Mouse (Mus musculus) intestine, embryonic 15.5 days (tissue): ENCODE measurements around the gene Hivep1. TPM values are rescaled to one million over a fixed set of nuclear protein-coding genes. Genes with fewer than 3 reads are reported as not detected.
A peak's percentile ranks its signal among the peaks of the same experiment; 100 is the strongest.

Experiments
- ATAC-seq: fragments of 200-750 bp; cut with Nextera tagmentation; 2 replicates; pipeline ENCODE4 v1.8.0; 2017; ENCODE audit warnings: moderate TSS enrichment, moderate library complexity
- H3K27ac ChIP-seq: fragments of 300-500 bp; sonication (generic); 2 replicates; pipeline ENCODE4 v1.5.1; 2015; ENCODE audit warnings: mild to moderate bottlenecking, inconsistent platforms
- H3K27me3 ChIP-seq: fragments of 300-500 bp; sonication (generic); replicated peaks from 2 replicates; pipeline ENCODE4 v1.6.1; 2015; ENCODE audit warnings: inconsistent platforms
- H3K36me3 ChIP-seq: fragments of 300-500 bp; sonication (generic); 2 replicates; pipeline ENCODE4 v1.6.1; 2015; ENCODE audit warnings: inconsistent platforms
- H3K4me1 ChIP-seq: fragments of 300-500 bp; sonication (generic); replicated peaks from 2 replicates; pipeline ENCODE4 v1.6.1; 2015; ENCODE audit warnings: inconsistent platforms
- H3K4me2 ChIP-seq: fragments of 300-500 bp; sonication (generic); replicated peaks from 2 replicates; pipeline ENCODE4 v1.6.1; 2015; ENCODE audit warnings: mild to moderate bottlenecking, inconsistent platforms
- H3K4me3 ChIP-seq: fragments of 300-500 bp; sonication (generic); replicated peaks from 2 replicates; pipeline ENCODE4 v1.5.1; 2015; ENCODE audit warnings: inconsistent platforms
- H3K9ac ChIP-seq: fragments of 300-500 bp; sonication (generic); 2 replicates; pipeline ENCODE4 v1.6.1; 2015; ENCODE audit warnings: inconsistent platforms
- H3K9me3 ChIP-seq: fragments of 300-500 bp; sonication (generic); 2 replicates; pipeline ENCODE4 v1.6.1; 2016; ENCODE audit warnings: inconsistent platforms
- WGBS: fragments of 180-500 bp; shearing (Covaris S2); methylation state at CpG from one replicate; pipeline ENCODE4 v1.1.7; 2015; 5-methylcytosine and 5-hydroxymethylcytosine counted together
- polyA plus RNA-seq: library from polyadenylated mRNA; unstranded; fragments of >200 nt; fragmentation: Nextera tagmentation; extraction: Ambion mirVana; gene quantifications from 2 replicates; pipeline ENCODE4 v1.2.1, GENCODE M21; 2015

Gene Hivep1
- polyA plus RNA-seq, 1 experiment from 2014 or later: 10.4 TPM

DNA sequence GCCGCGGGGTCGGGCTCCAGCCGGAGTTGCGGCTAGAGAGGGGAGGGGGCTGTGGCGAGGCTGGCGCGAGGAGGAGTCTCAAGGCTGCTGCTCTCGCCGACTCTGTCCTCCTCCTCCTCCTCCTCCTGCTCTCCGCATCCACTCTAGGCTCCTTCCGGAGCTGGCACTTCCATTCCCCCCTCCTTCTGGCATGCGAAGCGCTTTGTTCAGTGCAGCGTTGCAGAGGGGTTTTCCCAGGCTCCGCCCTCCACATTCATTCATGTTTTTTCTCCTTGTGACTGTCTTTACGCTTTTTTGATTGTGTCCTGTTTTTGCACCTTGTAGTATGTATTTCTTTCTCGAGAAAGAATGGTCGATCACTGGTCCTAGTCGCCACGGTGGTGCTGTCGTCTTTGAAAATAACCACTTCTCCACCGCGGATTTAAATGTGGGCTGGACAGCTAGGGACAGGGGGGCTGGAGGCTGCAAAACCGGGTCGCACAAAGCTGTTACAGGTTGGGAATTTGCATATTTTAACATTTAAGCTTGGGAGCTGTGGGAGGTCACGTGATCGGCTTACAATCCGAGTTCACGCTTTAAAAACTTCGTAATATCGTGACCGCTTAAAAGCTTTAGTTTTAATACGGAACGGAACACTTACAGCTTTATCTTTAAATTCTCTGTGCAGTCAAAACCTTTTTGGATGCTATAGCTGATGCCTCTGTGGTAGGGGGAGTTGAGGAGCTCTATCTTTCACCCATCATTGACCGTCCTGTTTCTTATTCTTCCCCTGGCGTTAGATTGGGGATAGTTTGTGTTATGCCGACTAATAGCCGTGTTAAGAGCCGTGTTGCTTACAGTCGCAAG lies 1.1 kb downstream of the Hivep1 start:
- WGBS: 1% methylated on average over 41 of the region's 41 CpGs

DNA sequence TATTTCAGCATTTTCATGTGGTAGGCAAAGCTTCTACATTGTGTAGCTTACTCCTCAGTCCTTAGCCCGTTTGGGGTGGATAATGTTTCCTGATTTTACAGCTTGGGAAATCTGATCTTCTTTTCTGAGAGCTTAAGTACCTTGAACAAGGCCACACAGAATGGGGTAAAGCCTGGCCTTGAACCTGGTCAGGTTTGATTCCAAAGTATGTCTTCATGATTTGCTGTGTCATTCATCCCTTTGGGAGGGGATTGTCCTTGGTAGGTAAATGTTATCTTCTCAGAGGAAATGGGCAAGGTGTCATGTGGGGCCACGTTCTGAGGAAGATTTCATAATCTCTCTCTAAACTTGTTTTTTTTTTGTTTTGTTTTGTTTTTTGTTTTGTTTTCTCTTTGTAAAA lies 1.8 kb downstream of the Hivep1 start:
- Histone ChIP-seq H3K4me1 (no peaks in the 10 kb centered on the region; the same call in 1 of the 2 replicates), H3K27ac (no peak overlapping the region), H3K9me3 (no peaks in the 10 kb centered on the region), H3K9ac (no peak overlapping the region), H3K36me3 (0 out of 2 replicates have a peak, but pooled peaks cover 4% of the 10 kb centered on the region), H3K4me2 (peak overlapping the region; percentile 76), H3K4me3 (peak overlapping the region; percentile 92), H3K27me3 (no peaks in the 10 kb centered on the region)
- WGBS: 28% methylated on average over 2 of the region's 2 CpGs
- ATAC-seq: no peak

More for the DNA sequence above, 1.1 kb downstream of the Hivep1 start:
- ATAC-seq: peak; percentile 40
- no peaks in the 10 kb centered on the region for H3K27me3 ChIP-seq
- H3K4me2 ChIP-seq: peak overlapping the region; percentile 76
- peak overlapping the region; percentile 92 for H3K4me3 ChIP-seq
- no peaks in the 10 kb centered on the region; the same call in 1 of the 2 replicates for H3K4me1 ChIP-seq
- 0 out of 2 replicates have a peak, but pooled peaks cover 4% of the 10 kb centered on the region for H3K36me3 ChIP-seq
- peak overlapping the region; percentile 90 for H3K9ac ChIP-seq
- peak overlapping the region; percentile 91 for H3K27ac ChIP-seq
- no peaks in the 10 kb centered on the region for H3K9me3 ChIP-seq

DNA sequence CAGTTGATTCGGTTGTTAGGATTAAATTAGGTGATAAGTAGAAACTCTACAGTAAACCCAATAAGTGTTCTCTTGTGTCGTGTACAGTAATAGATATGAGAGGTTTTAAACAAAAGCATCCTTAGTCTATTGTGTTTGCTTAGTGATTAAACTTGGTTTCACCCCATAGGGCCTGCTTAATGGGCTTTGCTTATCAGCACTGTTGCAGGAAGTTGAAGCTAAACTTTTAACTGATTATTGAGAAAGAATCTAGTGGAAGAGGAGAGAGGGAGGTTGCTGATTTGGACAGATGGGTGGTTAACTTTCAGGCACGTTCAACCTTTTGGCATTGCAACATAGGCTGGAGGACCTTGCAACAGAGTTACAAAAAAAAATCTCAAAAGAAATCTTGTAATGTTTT lies 2.3 kb downstream of the Hivep1 start:
- 62% methylated on average over 3 of the region's 3 CpGs for WGBS
- H3K4me3 ChIP-seq: no peak overlapping the region
- no peak overlapping the region for H3K27ac ChIP-seq
- no peaks in the 10 kb centered on the region for H3K9me3 ChIP-seq
- no peaks in the 10 kb centered on the region; the same call in 1 of the 2 replicates for H3K4me1 ChIP-seq
- H3K27me3 ChIP-seq: no peaks in the 10 kb centered on the region
- H3K4me2 ChIP-seq: no peak overlapping the region
- no peak overlapping the region for H3K9ac ChIP-seq
- 0 out of 2 replicates have a peak, but pooled peaks cover 4% of the 10 kb centered on the region for H3K36me3 ChIP-seq
- ATAC-seq: no peak

DNA sequence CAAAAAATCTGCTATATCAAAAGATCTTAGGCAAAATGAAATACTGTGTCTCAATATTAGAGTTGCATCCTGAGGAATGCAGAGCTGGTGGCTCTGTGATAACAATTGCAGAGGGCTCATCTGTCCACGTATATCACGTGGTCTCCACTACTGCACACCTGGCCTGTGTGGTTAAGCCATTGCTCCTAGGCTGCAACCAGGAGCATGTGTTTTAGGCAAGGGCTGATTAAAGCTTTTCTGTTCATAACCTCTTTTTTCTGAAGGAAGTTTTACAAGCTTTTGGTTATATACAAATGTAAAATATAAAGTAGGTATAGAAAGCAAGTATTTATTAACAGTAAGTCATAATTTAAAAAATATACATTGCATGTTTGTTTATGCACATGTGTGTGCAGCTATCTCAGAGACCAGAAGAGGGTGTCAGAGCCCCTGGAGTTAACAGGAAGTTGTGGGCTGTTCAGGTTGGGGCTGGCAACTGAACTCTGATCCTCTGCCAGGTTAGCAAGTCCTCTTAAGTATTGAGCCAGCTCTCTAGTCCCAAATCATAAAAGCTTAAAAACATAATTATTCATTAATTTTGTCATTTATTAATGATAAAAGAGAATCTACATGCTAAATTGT lies 5.0 kb downstream of the Hivep1 start:
- Histone ChIP-seq H3K36me3 (0 out of 2 replicates have a peak, but pooled peaks cover 4% of the 10 kb centered on the region), H3K27ac (no peak overlapping the region), H3K4me3 (no peak overlapping the region), H3K27me3 (no peaks in the 10 kb centered on the region), H3K4me1 (no peaks in the 10 kb centered on the region; the same call in 1 of the 2 replicates), H3K9me3 (no peaks in the 10 kb centered on the region), H3K9ac (no peak overlapping the region), H3K4me2 (no peak overlapping the region)
- ATAC-seq: no peak
- 96% methylated on average over 2 of the region's 2 CpGs for WGBS

DNA sequence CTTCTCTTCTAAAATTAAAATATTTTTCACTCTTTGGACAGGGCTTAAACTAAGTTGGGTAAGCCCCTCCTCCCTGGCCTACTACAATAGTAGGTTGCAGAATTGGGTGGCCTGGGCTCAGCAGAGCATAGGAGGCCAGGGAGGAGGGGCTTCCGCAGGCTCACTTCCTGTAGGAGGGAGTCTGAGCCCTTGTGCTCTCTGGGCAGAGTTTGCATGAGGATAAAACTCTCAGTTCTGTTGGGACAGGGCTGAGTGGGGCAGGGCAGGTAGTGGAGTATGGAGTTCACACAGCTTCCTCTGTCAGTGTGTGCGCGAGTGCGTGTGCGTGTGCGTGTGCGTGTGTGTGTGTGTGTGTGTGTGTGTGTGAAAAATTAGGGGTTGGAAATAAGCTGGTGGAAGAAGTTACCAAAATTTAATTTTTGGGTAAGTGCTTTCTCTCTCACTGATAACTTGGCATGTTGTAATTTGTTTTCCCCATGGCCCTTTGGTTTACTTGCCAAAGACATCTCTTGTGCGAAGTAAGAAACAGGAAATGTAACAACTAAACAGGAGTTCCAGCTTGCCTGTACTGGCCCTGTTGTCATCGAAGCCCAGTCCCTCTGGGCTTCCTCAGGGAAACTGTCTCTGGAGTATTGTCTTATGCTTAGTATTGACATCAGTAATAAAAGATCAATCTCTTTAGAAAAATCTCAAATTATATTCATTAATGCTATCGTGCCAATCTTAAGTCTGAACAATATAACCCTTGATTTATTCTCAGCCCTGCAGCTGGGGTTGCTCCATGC lies 9.2 kb downstream of the Hivep1 start:
- Histone ChIP-seq H3K27me3 (no peaks in the 10 kb centered on the region), H3K4me3 (no peak overlapping the region), H3K4me1 (no peaks in the 10 kb centered on the region), H3K27ac (no peak overlapping the region), H3K4me2 (no peak overlapping the region), H3K36me3 (0 out of 2 replicates have a peak, but pooled peaks cover 7% of the 10 kb centered on the region), H3K9me3 (no peaks in the 10 kb centered on the region), H3K9ac (no peak overlapping the region)
- no peak for ATAC-seq
- WGBS: 86% methylated on average over 10 of the region's 10 CpGs

DNA sequence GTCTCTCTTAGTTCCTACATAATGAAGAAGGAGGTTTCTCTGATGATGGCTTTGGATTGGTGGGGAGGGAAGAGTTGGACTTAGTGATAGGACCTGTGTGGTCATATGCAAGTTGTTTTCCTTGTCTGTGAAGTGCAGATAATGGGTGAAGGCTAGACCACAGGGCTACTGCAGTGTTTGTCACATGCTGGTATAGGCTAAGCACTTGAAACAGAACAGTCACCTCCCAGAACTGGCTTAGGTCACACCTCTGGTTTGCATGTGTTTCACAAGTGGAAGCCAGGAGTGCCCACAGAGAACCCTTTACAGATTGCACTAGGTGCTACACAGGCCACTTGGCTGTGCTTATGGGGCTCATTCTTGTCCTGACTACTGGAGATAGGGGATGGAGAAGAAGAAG lies 12.4 kb downstream of the Hivep1 start:
- Histone ChIP-seq H3K9ac (no peak overlapping the region), H3K4me1 (no peaks in the 10 kb centered on the region), H3K36me3 (0 out of 2 replicates have a peak, but pooled peaks cover 3% of the 10 kb centered on the region), H3K4me3 (no peak overlapping the region), H3K9me3 (no peaks in the 10 kb centered on the region), H3K27ac (no peak overlapping the region), H3K27me3 (no peaks in the 10 kb centered on the region), H3K4me2 (no peak overlapping the region)
- ATAC-seq: no peak

DNA sequence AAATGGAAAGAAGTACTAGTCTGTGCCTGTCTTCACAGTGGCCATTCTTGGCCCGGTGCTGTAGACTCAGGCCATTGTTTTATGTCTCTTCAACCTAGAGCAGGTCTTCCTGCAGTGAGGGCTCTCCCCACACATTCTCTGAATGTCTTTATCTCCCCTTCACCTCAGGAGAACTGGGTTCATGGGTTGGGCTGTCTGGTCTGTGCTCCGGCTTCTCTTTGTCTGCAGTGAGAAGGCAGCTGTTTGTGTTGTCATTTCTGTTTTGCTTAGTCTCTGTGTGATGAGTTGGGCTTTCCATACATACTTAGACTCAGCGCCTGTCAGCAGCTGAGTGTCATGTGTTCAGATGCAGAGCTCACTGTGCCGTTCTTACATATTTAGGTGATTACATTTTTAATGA lies 18.4 kb downstream of the Hivep1 start:
- no peaks in the 10 kb centered on the region; the same call in 1 of the 2 replicates for H3K4me1 ChIP-seq
- 56% methylated on average over 4 of the region's 4 CpGs for WGBS
- H3K9ac ChIP-seq: no peak overlapping the region
- H3K4me3 ChIP-seq: no peak overlapping the region
- H3K27me3 ChIP-seq: no peaks in the 10 kb centered on the region
- H3K4me2 ChIP-seq: no peak overlapping the region
- no peak for ATAC-seq
- H3K36me3 ChIP-seq: no peaks in the 10 kb centered on the region
- no peaks in the 10 kb centered on the region for H3K9me3 ChIP-seq
- H3K27ac ChIP-seq: no peak overlapping the region

DNA sequence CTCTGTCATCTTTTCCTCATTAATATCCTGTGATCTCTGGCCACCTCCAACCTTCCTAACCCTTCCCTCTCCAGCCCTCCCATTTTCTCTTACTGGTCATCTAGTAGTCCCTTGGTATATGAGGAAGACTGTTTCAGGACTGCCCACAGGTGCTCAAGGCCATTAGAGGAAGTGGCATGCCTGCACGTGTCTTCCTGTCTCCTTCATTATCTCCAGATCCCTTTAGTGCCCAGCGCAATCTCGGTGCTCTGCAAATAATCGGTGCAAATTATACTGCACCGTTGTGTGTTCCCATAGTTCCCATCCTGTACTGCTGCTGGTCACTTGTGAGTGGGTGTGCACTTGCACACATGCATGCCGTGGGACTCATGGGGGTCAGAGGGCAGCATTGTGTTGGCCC lies 19.2 kb downstream of the Hivep1 start:
- H3K9ac ChIP-seq: no peak overlapping the region
- no peaks in the 10 kb centered on the region for H3K27me3 ChIP-seq
- no peak overlapping the region for H3K27ac ChIP-seq
- no peaks in the 10 kb centered on the region; the same call in 1 of the 2 replicates for H3K4me1 ChIP-seq
- H3K4me3 ChIP-seq: no peak overlapping the region
- no peaks in the 10 kb centered on the region for H3K9me3 ChIP-seq
- no peak overlapping the region for H3K4me2 ChIP-seq
- ATAC-seq: no peak
- no peaks in the 10 kb centered on the region for H3K36me3 ChIP-seq
- WGBS: 64% methylated on average over 6 of the region's 6 CpGs

DNA sequence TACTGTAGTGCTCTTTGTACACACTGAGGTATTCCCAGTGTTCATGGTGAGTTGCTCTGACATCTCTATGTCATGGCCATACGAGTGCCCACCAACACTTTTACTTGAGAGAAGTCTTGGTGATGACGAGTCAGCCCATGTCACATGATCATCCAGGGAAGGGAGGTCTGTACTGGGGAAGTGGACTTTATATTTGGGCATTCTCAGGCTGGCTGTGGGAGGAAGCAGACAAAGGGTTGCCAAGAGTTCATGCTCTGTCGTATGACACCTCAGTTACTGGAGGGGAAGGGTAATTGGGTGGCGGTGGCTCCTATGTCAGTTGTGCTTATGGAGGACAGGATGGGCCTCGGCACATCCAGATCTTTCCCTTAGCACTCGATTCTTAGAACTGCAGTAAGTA lies 21.5 kb downstream of the Hivep1 start:
- no peaks in the 10 kb centered on the region for H3K27me3 ChIP-seq
- no peak overlapping the region for H3K27ac ChIP-seq
- no peak overlapping the region for H3K9ac ChIP-seq
- no peak overlapping the region for H3K4me2 ChIP-seq
- no peaks in the 10 kb centered on the region for H3K9me3 ChIP-seq
- H3K4me3 ChIP-seq: no peak overlapping the region
- no peak for ATAC-seq
- H3K36me3 ChIP-seq: no peaks in the 10 kb centered on the region
- no peaks in the 10 kb centered on the region; the same call in 1 of the 2 replicates for H3K4me1 ChIP-seq
- WGBS: 71% methylated on average over 6 of the region's 6 CpGs

DNA sequence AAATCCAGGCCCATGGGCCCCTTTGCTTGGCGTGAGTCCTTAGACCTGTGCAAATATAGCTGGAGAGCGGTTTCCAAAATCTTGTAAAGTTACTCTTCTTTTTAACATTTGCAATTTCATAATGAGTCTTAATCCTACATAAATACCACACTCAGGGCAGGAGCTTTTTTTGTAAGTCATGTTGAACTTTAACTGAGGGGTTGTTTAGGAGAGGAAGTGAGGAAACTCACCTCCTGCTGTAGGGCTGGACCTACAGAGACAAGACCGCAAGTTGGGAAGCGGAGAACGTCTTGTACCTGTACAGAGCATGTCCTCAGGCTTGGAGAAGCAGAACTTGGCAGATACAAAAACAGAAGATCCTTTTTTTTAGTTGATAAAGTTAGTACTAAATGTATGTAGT lies 23.7 kb downstream of the Hivep1 start:
- Histone ChIP-seq H3K36me3 (0 out of 2 replicates have a peak, but pooled peaks cover 1% of the 10 kb centered on the region), H3K27ac (no peak overlapping the region), H3K27me3 (no peaks in the 10 kb centered on the region), H3K4me3 (no peak overlapping the region), H3K4me1 (no peaks in the 10 kb centered on the region), H3K9me3 (no peaks in the 10 kb centered on the region), H3K9ac (no peak overlapping the region), H3K4me2 (no peak overlapping the region)
- 92% methylated on average over 5 of the region's 5 CpGs for WGBS
- ATAC-seq: no peak

DNA sequence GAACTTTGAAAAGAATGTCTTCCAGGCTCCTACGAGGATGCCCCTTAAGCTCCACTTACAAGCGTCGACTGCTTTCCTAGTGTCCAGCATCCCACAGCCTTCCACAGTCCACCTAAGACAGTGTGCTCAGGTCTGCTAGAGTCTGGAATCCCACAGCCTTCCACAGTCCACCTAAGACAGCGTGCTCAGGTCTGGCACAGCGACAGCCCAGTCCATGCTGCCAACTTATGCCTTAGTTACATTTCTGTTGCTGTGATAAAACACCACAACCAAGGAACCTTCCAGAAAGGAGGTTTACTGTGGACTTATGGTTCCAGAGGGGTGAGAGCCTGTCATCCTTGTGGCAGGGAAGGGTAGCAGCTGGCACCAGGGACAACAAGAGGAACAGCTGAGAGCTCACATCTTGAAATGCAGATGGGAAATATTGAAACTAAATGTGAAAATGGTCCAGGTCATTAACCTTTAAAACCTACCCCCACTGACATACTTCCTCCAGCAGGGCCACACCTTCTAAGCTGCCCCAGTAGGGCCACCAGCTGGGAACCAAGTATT lies 25.0 kb downstream of the Hivep1 start:
- H3K4me3 ChIP-seq: no peak overlapping the region
- 0 out of 2 replicates have a peak, but pooled peaks cover 2% of the 10 kb centered on the region for H3K36me3 ChIP-seq
- no peak for ATAC-seq
- H3K9ac ChIP-seq: no peak overlapping the region
- no peak overlapping the region for H3K27ac ChIP-seq
- H3K4me2 ChIP-seq: no peak overlapping the region
- 92% methylated on average over 5 of the region's 5 CpGs for WGBS
- no peaks in the 10 kb centered on the region for H3K4me1 ChIP-seq
- H3K9me3 ChIP-seq: no peaks in the 10 kb centered on the region
- H3K27me3 ChIP-seq: no peaks in the 10 kb centered on the region

DNA sequence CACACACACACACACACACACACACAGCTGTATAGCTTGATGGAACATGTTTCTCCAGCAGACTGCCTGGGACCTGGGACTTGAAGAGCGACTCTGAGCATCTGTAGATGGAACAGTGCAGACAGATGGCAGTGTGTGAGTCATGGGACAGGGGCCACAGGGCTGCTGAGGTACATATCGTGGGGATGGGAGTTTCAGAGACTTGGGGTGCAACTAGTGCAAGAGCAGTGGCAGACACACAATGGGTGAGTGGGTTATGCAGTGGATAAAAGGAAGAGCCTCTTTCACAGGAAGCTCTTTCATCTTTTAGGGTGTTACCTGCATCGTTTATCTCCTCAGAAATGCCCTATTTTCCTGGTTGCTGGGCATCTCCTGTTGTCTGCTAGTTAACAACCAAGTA lies 25.8 kb downstream of the Hivep1 start:
- Histone ChIP-seq H3K9me3 (no peaks in the 10 kb centered on the region), H3K27ac (no peak overlapping the region), H3K27me3 (no peaks in the 10 kb centered on the region), H3K36me3 (0 out of 2 replicates have a peak, but pooled peaks cover 2% of the 10 kb centered on the region), H3K9ac (no peak overlapping the region), H3K4me2 (no peak overlapping the region), H3K4me3 (no peak overlapping the region), H3K4me1 (no peaks in the 10 kb centered on the region)
- no peak for ATAC-seq
- 78% methylated on average over 3 of the region's 3 CpGs for WGBS
